In genomic region chr12:110444530-110444929, GRCm38 (mm10) we compare ENCODE assay signal across 19 mouse cellular contexts.
"Had no signal": no experiment of that assay in that cellular context is flagged by ENCODE, and none has a peak within 500 bp of the region (broad histone marks: within the 10 kb centered on the region; RNA-seq: fewer than 3 reads in every experiment).

No protein-coding gene starts in this region.

- H3K4me3 ChIP-seq: layer of hippocampus, adult 2 months; left cerebral cortex, adult 2 months; liver, embryonic 13.5 days; midbrain, embryonic 12.5 days; midbrain, embryonic 15.5 days; myocyte; neural tube, embryonic 13.5 days had no signal

- H3K36me3 ChIP-seq: liver, embryonic 13.5 days; midbrain, embryonic 15.5 days had no signal

- H3K4me2 ChIP-seq: liver, embryonic 13.5 days; midbrain, embryonic 12.5 days; midbrain, embryonic 15.5 days; neural tube, embryonic 13.5 days had no signal

- H3K27ac ChIP-seq: layer of hippocampus, adult 2 months; left cerebral cortex, adult 2 months; liver, embryonic 13.5 days; midbrain, embryonic 12.5 days; midbrain, embryonic 15.5 days; neural tube, embryonic 13.5 days had no signal

- ATAC-seq: midbrain, embryonic 15.5 days had no signal

- H3K9ac ChIP-seq: liver, embryonic 13.5 days; midbrain, embryonic 12.5 days; midbrain, embryonic 15.5 days; neural tube, embryonic 13.5 days had no signal

- DNase-seq: kidney, adult 11 months; layer of hippocampus, adult 9-11 months; layer of hippocampus, postnatal 36 days; liver, embryonic 13.5 days; lung, adult 2 months; lung, postnatal 14 days; lung, postnatal 4 days; right cerebral cortex, adult 18-20 months; right cerebral cortex, postnatal 14 days; right cerebral cortex, postnatal 4 days; spleen, adult 18-20 months; thymus, adult 18-20 months; thymus, postnatal 36 days had no signal

- H3K9me3 ChIP-seq: liver, embryonic 13.5 days; midbrain, embryonic 12.5 days; midbrain, embryonic 15.5 days had no signal
